Mouse (Mus musculus) small intestine, adult 2 months (tissue): ENCODE measurements around the gene Csf1. TPM values are rescaled to one million over a fixed set of nuclear protein-coding genes. Genes with fewer than 3 reads are reported as not detected.

Experiments used
- H3K27ac ChIP-seq: fragments of 200-500 bp; 2 replicates; pipeline ENCODE4 v1.5.1; 2012; ENCODE audit warnings: low read depth, low read length, control low read depth, inconsistent platforms; ENCODE audit not compliant: insufficient read depth
- H3K27me3 ChIP-seq: fragments of 200-500 bp; 2 replicates; pipeline ENCODE4 v1.6.1; 2012; ENCODE audit warnings: mild to moderate bottlenecking, moderate library complexity, low read length, inconsistent platforms; ENCODE audit not compliant: control insufficient read depth, insufficient read depth
- H3K36me3 ChIP-seq: fragments of 200-500 bp; 2 replicates; pipeline ENCODE4 v1.6.1; 2012; ENCODE audit warnings: mild to moderate bottlenecking, low read length, control low read depth, inconsistent platforms; ENCODE audit not compliant: control insufficient read depth, insufficient read depth
- H3K4me1 ChIP-seq: fragments of 200-500 bp; 2 replicates; pipeline ENCODE4 v1.6.1; 2012; ENCODE audit warnings: low read length, inconsistent platforms, mixed read lengths; ENCODE audit not compliant: control insufficient read depth, insufficient read depth, insufficient read length
- H3K4me3 ChIP-seq: fragments of 200-500 bp; 2 replicates; pipeline ENCODE4 v1.5.1; 2012; ENCODE audit warnings: low read depth, mild to moderate bottlenecking, control low read depth, inconsistent platforms, low read length, moderate library complexity
- CTCF ChIP-seq: fragments of 200-500 bp; IDR thresholded peaks from 2 replicates; pipeline ENCODE4 v1.5.1; 2012; ENCODE audit warnings: low read depth, mild to moderate bottlenecking, control low read depth, inconsistent platforms, low read length, moderate library complexity, mixed read lengths; ENCODE audit not compliant: insufficient replicate concordance, insufficient read length; ENCODE audit errors: extremely low read depth
- POLR2A ChIP-seq: fragments of 200-500 bp; IDR thresholded peaks from 2 replicates; pipeline ENCODE4 v1.6.1; 2012; ENCODE audit warnings: low read depth, mild to moderate bottlenecking, control low read depth, inconsistent platforms, low read length, moderate library complexity
- WGBS: fragments of 180-500 bp; shearing (Covaris S2); methylation state at CpG from one replicate; pipeline ENCODE4 v1.1.7; 2018; 5-methylcytosine and 5-hydroxymethylcytosine counted together
- polyA plus RNA-seq: library from polyadenylated mRNA; depleted of rRNA; stranded (reverse); fragments of >200 nt; gene quantifications from 2 replicates; pipeline ENCODE4 v1.2.3, GENCODE M21; 2012; rRNA removed

Csf1 gene
- polyA plus RNA-seq, 1 experiment, result 9.7 TPM

DNA sequence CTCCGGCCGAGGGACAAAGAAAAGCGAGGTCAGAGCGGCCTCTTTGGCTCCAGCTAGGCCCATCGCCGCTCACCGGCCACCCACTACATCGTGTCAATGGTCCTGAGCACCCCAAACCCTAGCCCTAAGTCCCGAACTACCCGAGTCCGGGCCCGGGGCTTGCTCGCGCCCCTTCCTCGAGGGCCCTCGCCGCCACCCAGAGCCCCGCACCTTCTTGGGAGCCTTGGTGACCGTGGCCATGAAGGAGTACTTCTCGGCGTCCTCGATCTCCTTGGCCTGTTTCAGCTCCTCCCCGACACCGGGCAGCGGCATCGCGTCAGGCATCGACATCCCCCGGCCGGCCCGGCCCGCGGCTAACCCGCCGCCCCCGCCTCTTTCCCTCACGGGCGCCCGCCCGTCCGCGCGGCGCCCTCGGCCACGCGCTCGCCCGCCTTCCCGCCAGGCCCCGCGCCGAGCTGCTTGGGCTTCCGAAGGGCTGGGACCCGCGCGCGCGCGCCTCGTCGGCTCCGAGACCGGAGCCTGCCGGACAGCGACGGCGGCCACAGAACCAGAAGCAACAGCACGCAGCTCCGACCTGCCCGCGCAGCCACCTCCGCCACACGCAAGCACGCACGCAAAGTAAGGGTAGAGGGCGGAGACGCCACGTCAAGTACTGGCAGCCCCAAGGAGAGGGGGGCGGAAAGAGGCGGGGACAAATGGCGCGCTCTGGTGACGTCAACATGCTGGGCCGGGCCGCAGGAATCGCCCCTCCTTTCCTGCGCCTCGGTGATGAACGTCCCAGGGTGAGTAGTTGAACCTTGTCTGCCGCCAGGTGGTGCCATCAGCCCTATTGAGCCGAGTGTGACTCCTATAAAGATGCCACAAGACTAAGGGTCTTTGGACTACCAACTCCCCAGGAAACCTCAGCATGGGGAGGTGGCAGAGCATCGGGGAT, 64.1 kb downstream of the Csf1 start, which contains the start of gene Ahcyl1:
Gene Ahcyl1, minus strand, starts transcription at position 613 of the 934 bp plus-strand sequence.
- Histone ChIP-seq H3K4me3 (peak within 1 kb of the TSS; percentile 88), H3K4me1 (peaks cover 17% of the 10 kb centered on the region; the same call in 1 of the 2 replicates), H3K27ac (peak within 1 kb of the TSS; percentile 74), H3K36me3 (no peaks in the 10 kb centered on the region; the same call in 1 of the 2 replicates), H3K27me3 (no peaks in the 10 kb centered on the region)
- WGBS, result under 1% methylated on average over 93 of the region's 93 CpGs
- TF ChIP-seq POLR2A, result peak; percentile 92
- TF ChIP-seq CTCF, result peak; percentile 86; the same call in 1 of the 2 replicates

DNA sequence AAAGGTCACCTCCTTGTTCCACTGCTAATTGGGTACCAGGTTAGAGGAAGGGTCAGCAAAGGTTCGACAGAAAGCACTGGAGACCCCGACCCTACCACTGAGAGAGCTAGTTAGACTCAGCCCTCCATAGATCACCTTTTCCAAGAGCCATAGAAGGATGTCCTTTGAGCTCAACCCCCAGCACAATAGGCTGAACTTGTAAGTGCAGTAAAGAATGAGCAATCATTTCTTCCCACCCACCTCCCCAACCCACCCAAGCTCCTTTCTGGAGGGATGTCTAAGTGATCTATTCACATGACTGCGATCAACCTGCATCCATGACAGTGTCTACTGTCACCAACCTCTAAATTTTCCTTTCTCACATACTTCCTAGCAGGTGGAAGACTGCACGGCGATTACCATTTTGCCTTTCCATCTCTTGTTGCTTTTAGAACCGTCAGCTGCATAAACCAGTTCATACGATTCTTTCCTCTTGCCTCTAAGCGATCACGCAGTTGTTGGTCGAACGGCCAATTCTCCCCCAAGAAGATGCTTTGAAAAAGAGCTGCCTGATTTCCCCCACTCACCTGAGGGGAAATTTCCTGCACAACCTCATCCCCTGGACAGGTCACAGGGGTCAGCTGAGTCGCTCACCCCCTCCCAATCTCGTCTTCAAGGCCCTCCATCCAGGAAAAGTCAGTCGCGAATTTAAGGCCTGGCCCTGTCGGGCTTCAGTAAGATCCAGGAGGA, 64.9 kb downstream of the Csf1 start:
- TF ChIP-seq POLR2A, result no peak
- TF ChIP-seq CTCF, result no peak
- H3K36me3 ChIP-seq, result peaks cover 2% of the 10 kb centered on the region; the same call in 1 of the 2 replicates
- H3K27ac ChIP-seq, result peak overlapping the region; percentile 74
- H3K27me3 ChIP-seq, result no peaks in the 10 kb centered on the region
- WGBS, result under 1% methylated on average over 16 of the region's 16 CpGs
- H3K4me3 ChIP-seq, result peak overlapping the region; percentile 88
- H3K4me1 ChIP-seq, result peaks cover 22% of the 10 kb centered on the region; the same call in 1 of the 2 replicates

DNA sequence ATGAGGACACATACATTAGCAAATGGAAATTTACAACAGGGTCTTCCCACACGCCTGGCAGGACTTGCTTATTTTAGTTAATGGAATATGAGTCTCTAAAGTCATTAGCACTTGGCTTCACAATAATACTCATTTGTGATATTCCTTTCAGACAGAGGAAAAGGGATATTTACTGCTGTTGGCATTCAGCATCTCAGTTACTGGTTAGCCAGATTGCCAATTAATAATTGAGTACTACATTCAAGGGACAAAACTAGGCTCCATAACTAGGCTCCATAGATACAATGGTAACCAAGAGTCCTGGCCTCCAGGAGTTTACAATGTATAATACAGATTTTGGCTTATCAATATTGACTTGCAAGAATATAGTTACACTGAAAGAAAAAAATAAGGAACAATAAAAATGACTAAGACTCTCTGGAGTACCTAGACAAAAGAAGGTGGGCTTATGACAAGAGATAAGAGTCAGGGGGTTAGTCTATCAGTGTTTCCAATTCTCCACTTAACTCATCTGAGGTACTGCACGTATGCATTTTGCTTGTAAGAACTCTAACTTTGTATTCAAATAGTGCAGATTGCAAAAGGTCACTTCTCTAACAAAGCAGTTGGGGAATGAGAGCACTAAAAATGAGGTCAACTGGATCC, 65.9 kb downstream of the Csf1 start:
- H3K36me3 ChIP-seq, result peaks cover 2% of the 10 kb centered on the region; the same call in 1 of the 2 replicates
- no peaks in the 10 kb centered on the region for H3K27me3 ChIP-seq
- TF ChIP-seq POLR2A, result no peak
- TF ChIP-seq CTCF, result no peak
- 27% methylated on average over 2 of the region's 2 CpGs for whole genome bisulfite sequencing
- peak overlapping the region; percentile 39; the same call in 1 of the 2 replicates for H3K27ac ChIP-seq
- H3K4me1 ChIP-seq, result peaks cover 21% of the 10 kb centered on the region; the same call in 1 of the 2 replicates
- H3K4me3 ChIP-seq, result no peak overlapping the region

Other genes starting within 250 kb of the Csf1 start
- gene Slc6a17, start 242.5 kb downstream of the Csf1 start, polyA plus RNA-seq, result 1.6 and 2.5 TPM in 2 replicates
- gene Ubl4b, start 205.4 kb downstream of the Csf1 start, polyA plus RNA-seq, result not detected in 2 replicates
- not detected in 2 replicates for gene Alx3, start 165.4 kb downstream of the Csf1 start, polyA plus RNA-seq
- gene Gm10961, start 129.1 kb downstream of the Csf1 start, polyA plus RNA-seq, result not detected in 2 replicates
- gene Strip1, start 128.8 kb downstream of the Csf1 start, polyA plus RNA-seq, result 26.0 and 46.9 TPM in 2 replicates
- 31.6 and 34.9 TPM in 2 replicates for gene Ahcyl1, start 63.9 kb downstream of the Csf1 start, polyA plus RNA-seq
- 127 and 351 TPM in 2 replicates for gene Eps8l3, start 116.8 kb upstream of the Csf1 start, polyA plus RNA-seq
- 6.6 and 11.3 TPM in 2 replicates for gene Gstm5, start 135.4 kb upstream of the Csf1 start, polyA plus RNA-seq
- 9.4 and 29.1 TPM in 2 replicates for gene Gstm7, start 171.3 kb upstream of the Csf1 start, polyA plus RNA-seq
- gene Gstm6, start 183.3 kb upstream of the Csf1 start, polyA plus RNA-seq, result 9.5 and 20.7 TPM in 2 replicates
- gene Gstm3, start 208.8 kb upstream of the Csf1 start, polyA plus RNA-seq, result 159 and 411 TPM in 2 replicates
- 26.7 and 56.7 TPM in 2 replicates for gene Gstm2, start 226.0 kb upstream of the Csf1 start, polyA plus RNA-seq